Mouse (Mus musculus) bone marrow macrophage, adult 2 months (primary cell): ENCODE data around the gene Pard6a. TPM values are rescaled to one million over a fixed set of nuclear protein-coding genes. Genes with fewer than 3 reads are reported as not detected.

Experiments used
- H3K27ac ChIP-seq: 2 replicates; pipeline ENCODE4 v1.5.1; 2012; ENCODE audit warnings: low read depth, low read length; ENCODE audit not compliant: insufficient read depth
- H3K4me1 ChIP-seq: 2 replicates; pipeline ENCODE4 v1.6.1; 2012; ENCODE audit warnings: low read length; ENCODE audit not compliant: control insufficient read depth, insufficient read depth
- H3K4me3 ChIP-seq: 2 replicates; pipeline ENCODE4 v1.5.1; 2012; ENCODE audit warnings: mild to moderate bottlenecking, low read length, moderate library complexity; ENCODE audit not compliant: insufficient read depth
- CTCF ChIP-seq: IDR thresholded peaks from 2 replicates; pipeline ENCODE4 v1.5.1; 2012; ENCODE audit warnings: low read depth, mild to moderate bottlenecking, low read length, moderate library complexity
- POLR2A ChIP-seq: IDR thresholded peaks from 2 replicates; pipeline ENCODE4 v1.6.1; 2012; ENCODE audit warnings: mild to moderate bottlenecking, low read depth, low read length, borderline replicate concordance
- polyA plus RNA-seq: library from polyadenylated mRNA; stranded (reverse); fragments of >200 nt; gene quantifications from 2 replicates; pipeline ENCODE4 v1.2.4, GENCODE M21; 2012; ENCODE audit not compliant: missing spikeins, insufficient read depth, insufficient read length

Pard6a gene
- polyA plus RNA-seq, 1 experiment: 9.4 TPM

DNA sequence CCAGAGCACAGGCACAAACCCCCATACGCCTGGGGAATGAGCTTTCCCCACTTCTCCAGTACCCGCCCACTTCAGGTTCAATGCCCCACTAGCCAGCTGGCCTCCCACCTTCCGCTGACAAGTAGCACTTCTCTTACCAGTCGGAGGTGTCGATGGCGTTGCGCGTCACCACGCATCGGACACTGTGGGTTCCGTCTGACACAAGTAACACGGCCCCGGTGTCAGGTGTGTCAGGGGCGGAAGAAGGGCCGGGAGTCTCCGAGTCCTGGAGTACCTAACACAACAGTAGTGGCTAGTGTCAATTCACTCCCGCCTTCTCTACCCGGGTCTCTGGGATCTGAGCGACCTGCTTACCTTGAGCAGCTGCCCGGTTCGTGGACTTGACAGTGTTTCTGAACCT lies 382 bp upstream of the Pard6a start:
- H3K27ac ChIP-seq: peak overlapping the region; percentile 93; the same call in 1 of the 2 replicates
- peaks cover 2% of the 10 kb centered on the region; the same call in 1 of the 2 replicates for H3K4me1 ChIP-seq
- no peak for TF ChIP-seq POLR2A
- no peak for TF ChIP-seq CTCF
- peak overlapping the region; percentile 87 for H3K4me3 ChIP-seq

DNA sequence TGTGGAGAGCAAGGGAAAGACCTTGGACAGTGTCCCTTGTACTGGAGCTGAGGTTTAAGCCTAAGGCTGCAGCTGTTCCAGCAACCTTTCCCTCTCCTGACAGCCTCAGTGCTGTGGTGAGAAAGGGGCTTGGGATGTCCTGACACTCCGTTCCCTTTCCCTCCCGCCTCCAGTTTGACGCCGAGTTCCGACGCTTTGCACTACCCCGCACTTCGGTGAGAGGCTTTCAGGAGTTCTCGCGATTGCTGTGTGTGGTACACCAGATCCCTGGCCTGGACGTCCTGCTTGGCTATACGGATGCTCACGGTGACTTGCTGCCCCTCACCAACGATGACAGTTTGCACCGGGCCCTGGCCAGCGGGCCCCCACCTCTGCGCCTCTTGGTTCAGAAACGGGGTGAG lies 1.1 kb downstream of the Pard6a start:
- Histone ChIP-seq H3K4me3 (peak overlapping the region; percentile 87), H3K4me1 (peaks cover 2% of the 10 kb centered on the region; the same call in 1 of the 2 replicates), H3K27ac (no peak overlapping the region)
- no peak for TF ChIP-seq CTCF
- TF ChIP-seq POLR2A: no peak

DNA sequence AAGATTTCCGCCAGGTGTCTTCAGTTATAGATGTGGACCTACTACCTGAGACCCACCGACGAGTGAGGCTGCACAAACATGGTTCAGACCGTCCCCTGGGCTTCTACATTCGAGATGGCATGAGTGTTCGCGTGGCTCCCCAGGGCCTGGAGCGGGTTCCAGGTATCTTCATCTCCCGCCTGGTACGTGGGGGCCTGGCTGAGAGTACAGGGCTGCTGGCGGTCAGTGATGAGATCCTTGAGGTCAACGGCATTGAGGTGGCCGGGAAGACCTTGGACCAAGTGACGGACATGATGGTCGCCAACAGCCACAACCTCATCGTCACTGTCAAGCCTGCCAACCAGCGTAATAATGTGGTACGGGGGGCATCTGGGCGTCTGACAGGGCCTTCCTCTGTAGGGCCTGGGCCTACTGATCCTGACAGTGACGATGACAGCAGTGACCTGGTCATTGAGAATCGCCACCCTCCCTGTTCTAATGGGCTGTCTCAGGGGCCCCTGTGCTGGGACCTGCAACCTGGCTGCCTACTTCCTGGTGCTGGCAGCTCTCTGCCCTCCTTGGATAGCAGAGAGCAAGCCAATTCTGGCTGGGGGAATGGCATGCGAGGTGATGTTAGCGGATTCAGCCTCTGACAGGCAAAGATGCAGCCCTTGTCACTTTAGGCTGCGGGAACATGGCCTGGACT lies 1.9 kb downstream of the Pard6a start:
- no peak overlapping the region for H3K27ac ChIP-seq
- no peak overlapping the region for H3K4me3 ChIP-seq
- peaks cover 5% of the 10 kb centered on the region; the same call in 1 of the 2 replicates for H3K4me1 ChIP-seq
- TF ChIP-seq CTCF: no peak
- TF ChIP-seq POLR2A: no peak

DNA sequence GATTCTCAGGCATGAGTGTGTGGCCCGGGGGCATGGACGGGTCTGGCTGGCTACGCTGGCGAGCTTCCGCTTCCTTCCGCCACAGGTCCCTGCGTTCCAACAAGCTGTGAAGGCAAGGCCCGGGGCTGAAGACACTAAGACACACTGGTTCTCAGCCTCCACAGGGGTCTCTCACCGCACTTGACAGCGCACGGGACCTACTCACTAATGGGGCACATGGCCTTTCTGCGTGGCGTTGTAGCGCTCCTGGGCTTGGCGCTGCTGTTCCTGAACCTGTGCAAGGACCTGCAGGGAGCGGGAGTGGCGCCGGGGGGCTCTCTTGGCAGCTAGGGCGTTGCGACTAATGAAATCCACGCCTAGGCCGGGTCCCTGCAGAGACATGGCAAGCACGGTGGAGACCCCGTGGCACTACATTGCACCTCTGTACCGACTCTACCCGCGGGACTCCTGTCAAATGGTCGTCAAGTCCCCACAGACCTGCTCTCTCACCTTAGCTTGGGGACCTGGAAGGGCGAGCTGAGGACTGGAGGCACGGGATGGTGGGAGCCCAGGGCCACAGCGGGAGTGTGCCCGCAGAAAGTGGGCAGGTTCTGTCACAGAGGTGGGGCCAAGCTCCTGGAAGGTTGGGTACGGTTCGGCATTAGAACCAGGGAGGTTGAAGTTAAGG lies 3.3 kb downstream of the Pard6a start:
- Histone ChIP-seq H3K27ac (no peak overlapping the region), H3K4me3 (no peak overlapping the region), H3K4me1 (peaks cover 5% of the 10 kb centered on the region; the same call in 1 of the 2 replicates)
- TF ChIP-seq POLR2A (no peak), CTCF (no peak)

- Histone ChIP-seq H3K4me1 (peaks cover 5% of the 10 kb centered on the region; the same call in 1 of the 2 replicates), H3K27ac (no peak overlapping the region), H3K4me3 (no peak overlapping the region)
- TF ChIP-seq CTCF: no peak
- TF ChIP-seq POLR2A: no peak
Observed at GRCm38 (mm10) chr8:105704955-105705354, 4.0 kb downstream of the Pard6a start.

GRCm38 (mm10) chr8:105706426-105706825 lies 5.5 kb downstream of the Pard6a start:
- Histone ChIP-seq H3K4me1 (peaks cover 3% of the 10 kb centered on the region; the same call in 1 of the 2 replicates), H3K27ac (no peak overlapping the region), H3K4me3 (no peak overlapping the region)
- no peak for TF ChIP-seq CTCF

DNA sequence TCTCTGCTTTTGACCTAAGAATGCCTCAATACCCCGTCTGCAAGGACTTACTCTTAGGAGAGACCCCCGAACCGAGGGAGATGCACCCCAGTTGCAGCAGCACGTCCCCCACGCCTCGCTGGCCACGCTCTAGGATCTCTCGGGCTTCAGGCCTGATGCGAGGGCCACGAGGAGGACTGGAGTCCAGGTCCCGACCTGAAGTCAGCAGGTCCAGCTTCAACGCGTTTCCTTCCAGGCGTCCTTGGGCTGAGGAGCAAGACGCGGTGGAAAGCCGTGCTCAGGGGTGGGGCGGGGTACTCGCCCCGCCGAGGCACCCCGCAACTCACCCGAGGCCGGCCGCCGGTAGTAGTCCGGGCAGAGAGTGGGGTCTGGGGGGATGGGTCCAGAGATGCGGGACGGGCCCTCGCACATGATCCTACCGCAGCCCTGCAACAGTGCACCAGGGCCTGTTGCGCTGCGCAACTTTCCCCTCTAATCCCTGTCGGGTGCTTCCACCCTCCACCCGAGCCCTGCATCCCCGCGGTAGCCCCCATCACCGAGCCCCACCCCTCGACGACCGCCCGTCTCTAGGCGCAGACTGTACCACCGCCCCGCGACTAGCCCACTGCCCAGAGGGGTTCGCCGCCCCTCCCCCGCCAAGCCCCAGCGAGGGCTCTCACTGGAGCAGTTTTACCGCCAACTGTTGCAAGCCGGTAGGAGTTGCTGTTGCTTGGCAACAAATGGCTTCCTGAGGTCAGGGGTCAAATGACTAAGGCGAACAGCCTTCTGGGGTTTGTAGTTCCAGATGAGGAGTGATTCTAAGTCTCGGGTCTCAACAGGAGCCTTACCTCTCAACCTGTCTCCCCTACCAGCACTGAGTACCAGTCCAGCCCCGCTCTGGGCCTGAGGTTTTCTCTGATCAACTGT lies 6.8 kb downstream of the Pard6a start, which contains the start of the genes 4933405L10Rik and Enkd1:
Gene 4933405L10Rik (plus strand): TSS at position 158 of the 906 bp plus-strand sequence.
Gene Enkd1 (minus strand): TSS at position 713 of the 906 bp plus-strand sequence.
- Histone ChIP-seq H3K4me1 (peaks cover 3% of the 10 kb centered on the region; the same call in 1 of the 2 replicates), H3K4me3 (peak within 1 kb of the TSS; percentile 79)
- TF ChIP-seq POLR2A: no peak
- no peak for TF ChIP-seq CTCF

DNA sequence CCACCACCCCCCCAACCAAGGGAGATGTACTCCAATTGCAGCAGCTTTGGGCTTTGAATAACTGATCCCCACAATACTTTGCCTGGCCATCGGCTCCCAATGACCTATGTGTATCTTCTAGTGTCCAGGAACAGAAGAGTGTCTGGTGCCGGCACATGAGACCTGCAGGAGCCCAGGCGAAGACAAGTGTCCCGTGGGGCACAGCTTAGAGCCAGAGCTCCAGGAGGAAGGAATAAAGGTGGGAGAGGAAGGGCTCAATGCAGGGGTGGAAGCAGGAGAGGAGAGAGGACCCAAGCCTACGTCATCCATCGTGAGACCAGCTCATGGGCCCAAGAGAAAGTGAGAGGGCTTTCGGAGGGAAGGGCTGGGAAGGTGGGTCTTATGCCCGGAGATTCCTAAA lies 7.7 kb downstream of the Pard6a start:
- TF ChIP-seq POLR2A: no peak
- TF ChIP-seq CTCF: no peak
- peaks cover 3% of the 10 kb centered on the region; the same call in 1 of the 2 replicates for H3K4me1 ChIP-seq
- no peak overlapping the region for H3K27ac ChIP-seq
- no peak overlapping the region for H3K4me3 ChIP-seq

More for the DNA sequence above, 6.8 kb downstream of the Pard6a start, which contains the start of the genes 4933405L10Rik and Enkd1:
- no peak within 1 kb of the TSS for H3K27ac ChIP-seq

DNA sequence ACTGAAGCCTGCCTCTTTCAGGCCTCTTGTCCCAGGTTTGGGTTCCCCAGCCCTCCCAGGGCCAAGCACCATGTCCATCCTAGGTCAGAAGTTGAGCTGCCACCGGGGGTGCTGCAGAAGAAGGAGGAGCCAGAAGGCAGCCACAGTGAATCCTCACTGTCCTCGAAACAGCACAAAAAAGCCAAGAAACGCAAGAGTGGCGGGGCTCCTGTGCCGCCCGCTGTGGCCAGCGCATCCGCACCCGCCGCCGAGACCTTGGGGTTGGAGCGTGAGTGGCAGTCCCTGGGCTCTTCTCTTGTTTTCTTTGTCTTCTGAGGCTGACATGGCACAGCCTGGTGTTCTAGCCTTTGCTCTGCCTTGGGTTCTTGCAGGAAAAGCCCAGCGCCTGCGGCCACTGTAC lies 8.4 kb downstream of the Pard6a start:
- no peak for TF ChIP-seq CTCF
- no peak for TF ChIP-seq POLR2A
- no peak overlapping the region for H3K4me3 ChIP-seq
- peaks cover 3% of the 10 kb centered on the region; the same call in 1 of the 2 replicates for H3K4me1 ChIP-seq
- H3K27ac ChIP-seq: no peak overlapping the region
